Mouse (Mus musculus) gastrocnemius, postnatal 14 days (tissue): Measurements from ENCODE around the gene Supt4a. TPM values are rescaled to one million over a fixed set of nuclear protein-coding genes. Genes with fewer than 3 reads are reported as not detected.

Source experiments
- DNase-seq: peaks from one replicate; pipeline ENCODE4 v3.0.0; 2021; ENCODE audit warnings: mixed read lengths
- intact Hi-C: fragments of 180-260 bp; cut with DNase I; formaldehyde crosslinking; loops from one replicate; pipeline ENCODE4 v1.15.1; 2025; ENCODE audit warnings: low total_unique reads
- long read RNA-seq, 2 experiments: library from polyadenylated mRNA; stranded (forward); transcript quantifications; one replicate each; pipeline ENCODE4 v2.0.0; 2021
- total RNA-seq, 2 experiments: library from RNA; stranded (reverse); gene quantifications; 2 replicates each; pipeline ENCODE4 v1.2.3; 2021

Supt4a gene
- 10 to 100 TPM; 30.8 to 36.4 TPM for total RNA-seq
- long read RNA-seq, experiment 1, transcript Supt4a-201 (5 exons, 706 nt): major isoform, 16 of 18 reads
- long read RNA-seq, experiment 1, partial matches to known transcripts: 1 of 18 reads
- long read RNA-seq, experiment 1, other reads (novel, unspliced or antisense): 1 of 18 reads
- long read RNA-seq, experiment 2, transcript Supt4a-201 (5 exons, 706 nt): major isoform, 18 of 20 reads
- long read RNA-seq, experiment 2, partial matches to known transcripts: 0 of 20 reads
- long read RNA-seq, experiment 2, other reads (novel, unspliced or antisense): 2 of 20 reads

DNA sequence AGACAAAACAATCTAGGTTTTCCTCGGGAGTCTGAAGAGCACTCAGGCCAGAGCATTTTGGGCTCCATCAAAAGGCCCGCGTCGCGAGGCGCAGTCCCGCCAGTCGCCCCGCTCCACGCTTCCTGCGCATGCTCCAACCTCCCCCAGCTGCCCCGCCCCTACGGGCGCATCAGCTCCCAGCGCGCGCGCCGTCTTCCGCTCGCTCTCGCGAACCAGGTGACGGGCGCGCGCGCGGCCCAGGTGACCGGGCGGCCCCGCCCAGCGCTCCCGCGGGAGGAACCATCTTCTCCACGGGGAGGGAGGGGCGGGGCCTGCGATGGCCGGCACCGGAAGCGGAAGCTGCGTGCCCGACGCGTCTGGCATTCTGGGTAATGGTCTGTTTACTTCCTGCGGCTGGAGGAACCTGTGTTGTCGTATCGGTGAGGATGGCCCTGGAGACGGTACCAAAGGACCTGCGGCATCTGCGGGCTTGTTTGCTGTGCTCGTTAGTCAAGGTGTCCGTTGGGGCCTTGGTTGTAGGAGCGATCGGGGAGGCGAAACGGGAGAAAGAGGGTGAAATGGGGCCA is at the start of gene Supt4a:
Supt4a (plus strand) TSS at position 378 of the 566 bp plus-strand sequence.
- peak; percentile 95 for DNase-seq
- intact Hi-C loops: no loop called here

DNA sequence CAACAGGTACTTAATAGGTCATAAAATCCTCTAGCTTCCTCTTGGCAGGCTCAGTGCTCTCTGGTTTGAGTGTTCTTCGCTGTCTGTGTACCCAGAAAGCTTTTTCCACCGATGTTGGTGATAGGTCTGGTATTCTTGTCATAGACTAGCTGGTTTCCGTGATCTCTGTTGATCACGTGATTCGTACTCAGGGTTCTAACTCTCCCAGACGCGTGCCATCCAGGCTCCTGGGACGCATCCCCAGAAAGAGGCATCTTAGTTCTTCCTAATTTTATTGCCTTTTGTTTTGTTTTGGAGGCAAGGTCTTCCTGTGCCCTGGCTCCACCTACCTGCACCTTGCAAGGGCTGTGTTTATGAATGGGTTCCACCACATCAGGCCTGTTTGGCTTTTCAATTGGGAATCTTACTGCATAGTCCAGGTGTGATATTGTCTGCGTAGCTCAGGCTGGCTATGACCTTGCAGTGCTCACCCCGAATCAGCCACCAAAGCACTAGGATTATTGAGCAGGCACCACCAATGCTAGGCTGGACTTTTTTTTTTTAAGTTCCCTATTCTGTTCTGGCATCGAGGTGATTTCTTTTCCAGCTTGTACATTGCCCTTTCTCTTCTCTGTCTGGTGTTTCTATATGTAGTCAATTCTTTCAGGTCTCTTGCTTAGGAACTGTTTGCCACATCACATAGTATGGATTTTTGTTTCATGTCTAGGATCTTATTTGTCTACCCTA is 48.7 kb upstream of the Supt4a start:
- no peak for DNase-seq
- intact Hi-C loops: no loop called here

DNA sequence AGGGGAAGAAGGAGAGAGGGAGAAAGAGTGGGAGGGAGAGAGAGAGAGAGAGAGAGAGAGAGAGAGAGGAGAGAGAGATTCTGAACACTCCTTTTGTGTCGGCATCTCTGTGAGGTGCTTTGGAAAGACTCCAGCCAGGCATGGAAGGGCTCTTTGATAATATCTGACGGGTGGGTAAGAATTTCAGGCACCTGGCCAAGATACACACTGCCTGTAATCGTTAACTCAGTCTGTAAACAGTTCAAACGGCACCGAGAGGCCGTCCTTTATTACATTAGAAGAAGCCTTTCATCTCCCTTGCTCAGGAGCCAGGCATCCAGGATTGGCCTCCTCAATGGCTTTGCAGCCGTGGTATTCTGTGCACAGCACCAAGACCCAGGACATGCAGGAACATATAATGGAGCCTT is 47.9 kb upstream of the Supt4a start:
- no peak for DNase-seq
- intact Hi-C loops: no loop called here

DNA sequence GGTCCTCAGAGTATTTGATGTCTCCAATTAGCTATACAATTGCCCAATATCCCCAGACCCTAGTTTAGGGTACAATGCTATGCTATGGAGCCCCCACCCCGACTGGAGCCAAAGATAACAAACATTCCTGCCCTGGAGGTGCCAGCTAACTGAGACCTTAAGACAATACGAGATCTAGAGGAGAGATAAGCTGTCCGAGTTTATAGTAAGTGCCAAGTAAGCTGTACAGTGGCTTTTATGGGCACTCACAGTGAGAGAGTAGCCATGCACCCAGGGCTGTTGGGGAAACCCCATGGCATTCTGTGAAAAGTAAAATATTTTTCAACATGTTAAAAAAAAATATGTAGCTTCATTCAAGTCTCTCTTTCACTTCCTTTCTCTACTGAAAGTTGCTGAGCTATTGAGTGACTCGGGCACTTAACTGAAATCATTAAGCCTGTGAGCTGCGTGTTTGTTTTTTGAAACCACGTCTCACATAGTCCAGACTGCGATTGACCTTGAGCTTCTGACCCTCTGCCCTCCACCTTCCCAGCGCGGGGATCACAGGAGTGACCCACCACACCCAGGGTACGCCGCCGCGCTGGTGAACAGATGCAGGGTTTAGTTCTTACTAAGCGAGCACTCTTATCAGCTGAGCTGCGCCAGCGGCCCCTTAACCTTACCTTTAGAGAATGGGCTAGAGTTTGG is 47.2 kb upstream of the Supt4a start:
- DNase-seq: no peak
- intact Hi-C loops: no loop called here

DNA sequence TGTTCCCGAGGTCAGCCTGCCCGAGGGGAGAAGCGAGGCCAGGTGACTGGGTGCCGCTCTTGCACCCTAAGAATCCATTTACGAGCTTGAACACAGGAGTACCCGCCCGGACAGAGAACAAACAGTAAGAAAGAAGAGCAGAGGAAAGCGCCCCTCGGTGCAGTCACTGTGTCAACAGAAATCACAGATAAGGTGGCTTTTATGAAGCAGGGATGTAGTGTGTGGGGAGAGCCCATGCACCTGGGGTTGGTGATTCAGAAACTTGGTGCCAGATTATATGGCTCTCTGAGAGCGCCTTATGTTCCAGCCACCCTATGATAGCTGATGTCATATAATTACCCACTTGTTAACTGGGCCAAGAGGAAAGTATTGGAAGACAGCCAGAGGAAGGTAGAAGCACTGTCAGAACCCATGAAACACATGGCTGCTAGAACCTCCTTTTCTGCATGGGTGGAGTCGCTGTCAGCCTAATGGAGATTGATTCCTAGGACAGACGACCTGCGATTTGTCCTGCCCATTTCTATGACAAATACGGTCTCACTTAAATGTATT is 40.1 kb upstream of the Supt4a start:
- intact Hi-C loops: no loop called here
- DNase-seq: no peak

DNA sequence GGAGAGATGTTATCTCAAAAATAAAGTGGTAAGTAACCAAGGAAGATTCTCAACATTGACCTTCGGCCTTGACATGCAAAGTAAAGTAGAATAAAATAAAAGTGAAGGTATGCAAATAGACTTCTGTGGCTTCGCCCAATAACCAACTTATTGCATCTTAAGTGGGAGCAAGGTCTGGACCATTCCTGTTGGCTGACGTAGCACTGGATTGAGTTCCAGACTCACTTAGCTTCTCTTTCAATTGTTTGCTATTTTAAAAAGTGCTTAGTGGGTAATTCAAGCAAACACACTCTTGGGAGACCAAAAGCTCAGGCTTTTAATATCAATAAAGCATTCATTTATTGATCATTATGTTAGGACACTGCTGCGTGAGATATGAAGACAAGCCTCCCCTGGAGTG is 39.2 kb upstream of the Supt4a start:
- DNase-seq: no peak
- intact Hi-C loops: no loop called here

DNA sequence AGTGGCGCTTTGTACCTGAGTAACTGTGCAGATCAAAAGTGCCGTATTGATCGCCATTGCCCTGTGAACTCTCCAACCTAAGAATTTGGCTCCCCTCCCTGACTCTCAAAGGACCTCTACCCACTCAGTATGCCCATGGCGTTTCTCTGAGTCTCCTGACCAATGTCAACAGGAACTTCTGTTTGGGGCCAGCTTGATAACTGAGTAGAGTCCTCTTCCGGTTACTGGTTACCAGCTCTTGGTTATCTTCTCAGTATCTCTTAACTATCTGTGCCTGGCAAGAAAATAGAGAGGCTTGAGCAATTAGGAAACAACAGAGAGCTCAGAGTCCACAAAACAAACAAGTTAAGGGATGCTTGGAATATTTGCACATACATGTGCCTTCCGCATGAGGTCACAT is 36.2 kb upstream of the Supt4a start:
- intact Hi-C loops: no loop called here
- DNase-seq: no peak

DNA sequence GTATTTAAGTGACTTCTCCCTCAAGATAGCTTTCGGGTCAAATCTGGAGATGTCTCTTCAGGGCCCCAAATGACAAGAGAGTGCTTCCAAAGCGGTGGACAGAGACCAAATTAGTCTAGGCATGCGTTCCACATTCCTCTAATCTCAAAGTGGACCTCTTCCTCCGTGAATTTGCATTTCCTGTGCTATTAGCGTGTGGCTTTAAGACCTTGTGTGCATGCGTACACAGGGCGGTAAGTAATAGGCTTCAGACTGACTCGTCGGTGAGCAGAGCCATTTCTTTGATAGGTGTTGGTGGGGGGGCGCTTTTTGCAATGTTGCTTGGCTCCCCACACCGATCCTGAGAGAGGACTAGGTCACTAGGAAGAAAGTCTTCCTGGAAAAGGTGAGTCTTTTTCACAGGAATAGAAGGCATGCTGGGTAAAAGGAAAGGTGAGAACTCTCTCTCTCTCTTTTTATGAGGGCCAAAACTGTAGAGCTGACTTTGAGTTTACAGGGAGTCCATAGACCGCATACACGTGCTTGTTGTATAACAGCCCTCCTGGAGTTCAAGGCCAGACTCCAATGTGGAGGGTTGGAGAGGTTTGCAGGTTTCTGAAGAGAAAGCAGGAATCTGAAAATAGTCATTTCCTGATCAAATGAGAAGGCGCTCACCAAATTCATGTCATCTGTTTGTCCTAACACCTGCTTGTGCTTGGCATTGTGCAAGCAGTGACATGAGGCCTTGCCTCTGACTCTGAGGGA is 35.3 kb upstream of the Supt4a start:
- intact Hi-C loops: no loop called here
- no peak for DNase-seq

DNA sequence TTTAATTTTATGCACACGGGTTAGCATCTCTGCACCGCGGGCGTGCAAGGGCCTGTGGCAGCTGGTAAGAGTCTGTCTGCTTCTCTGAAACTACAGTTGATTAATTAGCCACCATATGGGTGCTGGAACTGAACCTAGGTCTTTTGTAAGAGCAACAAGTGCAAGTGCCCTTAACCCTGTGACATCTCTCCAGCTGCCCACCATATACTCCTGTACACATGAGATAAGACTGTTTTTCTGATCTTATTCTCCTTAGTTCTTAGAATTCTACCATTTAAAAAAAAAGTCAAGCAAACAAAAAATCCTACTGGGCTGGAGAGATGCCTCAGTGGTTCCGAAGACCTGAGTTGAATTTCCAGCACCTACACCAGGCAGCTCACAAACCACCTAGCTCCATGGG is 33.7 kb upstream of the Supt4a start:
- intact Hi-C loops: no loop called here
- DNase-seq: no peak

DNA sequence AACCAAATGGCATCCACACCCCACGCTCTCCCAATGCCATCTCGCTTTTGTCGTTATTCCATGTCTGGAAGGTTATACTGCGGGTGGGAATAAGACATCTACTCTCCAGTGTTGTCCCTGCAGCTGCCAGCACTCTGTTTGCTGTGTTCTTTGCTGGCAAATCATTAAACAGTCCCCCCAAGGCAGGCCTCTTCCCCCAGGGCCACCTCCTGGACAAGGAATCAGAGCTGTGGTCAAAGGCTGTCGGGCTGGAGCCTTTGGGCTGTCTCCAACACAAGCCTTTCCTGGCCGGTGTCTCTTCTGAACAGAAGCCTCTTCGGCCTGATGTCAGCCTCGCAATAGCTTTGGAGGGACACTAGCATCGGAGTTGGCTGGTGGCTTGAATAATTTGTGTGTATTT is 33.1 kb upstream of the Supt4a start:
- no peak for DNase-seq
- intact Hi-C loops: no loop called here

DNA sequence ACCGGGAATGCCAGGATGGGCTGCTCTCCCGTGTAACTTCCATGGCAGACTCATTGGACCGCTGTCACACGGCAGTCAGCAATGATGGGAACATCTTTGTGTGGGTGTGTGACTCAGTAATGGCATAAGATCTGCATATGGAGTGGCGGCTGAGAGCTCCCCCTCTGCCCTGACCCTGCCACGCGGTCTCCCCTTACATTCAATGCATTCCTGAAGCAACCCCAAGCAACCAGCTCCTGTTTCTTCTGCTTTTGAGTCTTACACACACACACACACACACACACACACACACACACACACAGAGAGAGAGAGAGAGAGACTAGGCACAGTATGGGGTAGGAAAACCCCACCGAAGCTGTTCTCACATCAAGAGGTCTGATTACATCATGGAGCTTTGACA is 29.8 kb upstream of the Supt4a start:
- no peak for DNase-seq
- intact Hi-C loops: no loop called here

DNA sequence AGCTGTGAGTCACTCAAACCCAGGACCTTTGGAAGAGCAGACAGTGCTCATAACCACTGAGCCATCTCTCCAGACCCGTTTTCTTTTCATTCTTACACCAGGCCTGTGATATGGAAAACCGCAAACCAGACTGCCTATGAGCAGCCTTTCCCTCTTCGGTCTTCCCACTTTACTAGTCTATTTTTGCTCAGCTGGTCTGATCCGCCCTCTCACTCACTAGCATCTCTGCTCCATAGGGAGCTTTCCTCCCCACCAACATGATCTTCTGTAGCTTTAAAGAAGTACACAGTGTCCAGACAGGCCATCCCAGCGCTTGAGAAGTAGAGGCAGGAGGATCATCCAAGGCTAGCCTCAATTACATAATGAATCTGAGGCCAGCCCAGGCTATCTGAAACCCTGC is 28.4 kb upstream of the Supt4a start:
- intact Hi-C loops: no loop called here

DNA sequence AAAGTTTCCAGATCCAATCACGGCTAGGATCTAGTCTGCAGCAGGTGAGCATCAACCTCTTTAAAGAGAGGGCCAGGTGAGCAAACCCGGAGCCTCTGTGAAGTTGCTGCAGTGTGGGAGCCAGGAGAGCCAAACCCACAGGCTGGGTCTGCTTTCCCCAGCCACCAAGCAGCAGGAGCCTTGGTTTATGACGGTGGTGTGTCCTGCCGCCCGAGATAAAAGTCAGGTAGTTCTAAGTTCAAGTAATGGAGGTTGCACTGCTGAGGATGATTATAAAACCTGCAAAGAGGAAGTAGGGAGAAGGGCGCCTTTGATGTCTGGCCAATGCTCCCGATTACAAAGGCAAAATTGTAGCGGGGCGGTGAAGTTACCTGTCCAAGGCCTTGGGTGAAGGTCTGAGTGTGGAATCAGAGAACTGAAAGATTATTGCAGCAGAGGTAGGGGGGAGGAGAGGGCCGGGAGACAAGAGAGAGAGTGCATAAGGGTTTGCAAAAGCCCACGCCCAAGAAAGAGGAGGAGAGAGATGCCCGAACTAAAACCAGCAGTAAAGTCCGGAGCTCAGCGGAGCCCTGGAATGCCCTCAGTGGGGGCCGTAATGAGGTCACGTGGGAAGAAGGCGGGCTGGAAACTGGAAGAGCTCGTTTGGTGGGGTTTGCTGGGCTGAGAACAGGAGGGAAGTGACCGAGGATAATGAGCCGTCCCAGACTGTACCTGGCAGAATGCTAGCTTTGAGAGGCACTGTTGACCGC is 27.7 kb upstream of the Supt4a start:
- intact Hi-C loops: no loop called here
- DNase-seq: peak; percentile 10

More for the DNA sequence above, 28.4 kb upstream of the Supt4a start:
- no peak for DNase-seq

DNA sequence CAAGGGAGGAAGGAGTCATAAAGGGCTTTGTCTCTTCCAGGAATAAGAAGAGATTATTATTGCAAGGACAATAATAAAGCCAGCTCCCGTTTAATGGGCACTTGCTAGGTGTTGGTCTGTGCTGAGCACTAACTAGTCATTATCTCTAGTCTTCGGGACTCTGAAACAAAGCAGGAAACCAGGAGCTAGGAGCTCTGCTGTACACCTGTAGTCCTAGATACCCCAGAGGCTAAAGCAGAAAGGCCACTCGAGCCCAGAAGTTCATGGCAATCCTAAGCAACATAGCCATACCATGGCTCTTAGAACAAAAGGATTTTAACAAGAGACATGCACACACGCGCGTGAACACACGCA is 27.1 kb upstream of the Supt4a start:
- intact Hi-C loops: no loop called here
- DNase-seq: no peak

DNA sequence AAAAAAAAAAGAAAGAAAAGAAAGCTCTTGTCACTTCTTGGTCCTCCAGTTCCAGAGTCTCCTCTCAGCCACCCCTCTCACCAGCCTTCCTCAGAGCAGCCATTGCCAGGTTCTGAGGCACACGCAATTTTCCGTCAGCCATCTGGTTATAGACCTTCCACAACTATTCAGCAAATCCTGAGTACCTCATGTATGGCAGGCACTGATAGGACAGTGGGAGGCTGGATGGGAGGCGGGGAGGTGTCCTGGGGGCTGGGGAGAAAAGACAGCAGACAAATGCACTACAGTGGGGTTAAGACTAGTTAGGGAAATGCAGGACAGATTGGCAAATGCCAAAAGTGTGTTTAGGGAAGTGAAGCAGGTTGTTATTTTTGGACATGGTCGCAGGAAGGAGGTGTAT is 25.2 kb upstream of the Supt4a start:
- intact Hi-C loops: no loop called here
- DNase-seq: no peak

DNA sequence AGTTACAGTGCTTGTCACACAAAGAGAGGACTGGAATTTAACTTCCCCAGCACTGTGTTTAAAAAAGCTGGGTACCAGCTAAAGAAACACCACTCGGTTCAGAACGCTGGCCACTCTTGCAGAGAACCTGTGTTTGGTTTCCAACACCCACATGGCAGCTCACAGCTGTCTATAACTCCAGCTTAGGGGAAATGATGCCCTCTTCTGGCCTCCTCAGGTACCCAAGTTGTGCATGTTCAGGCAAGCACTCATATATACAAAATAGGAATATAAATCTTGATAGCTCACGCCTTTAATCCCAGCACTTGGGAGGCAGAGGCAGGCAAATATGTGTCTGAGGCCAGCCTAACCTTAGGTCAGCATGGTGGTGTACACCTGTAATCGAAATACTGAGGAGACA is 21.4 kb upstream of the Supt4a start:
- intact Hi-C loops: no loop called here
- no peak for DNase-seq

DNA sequence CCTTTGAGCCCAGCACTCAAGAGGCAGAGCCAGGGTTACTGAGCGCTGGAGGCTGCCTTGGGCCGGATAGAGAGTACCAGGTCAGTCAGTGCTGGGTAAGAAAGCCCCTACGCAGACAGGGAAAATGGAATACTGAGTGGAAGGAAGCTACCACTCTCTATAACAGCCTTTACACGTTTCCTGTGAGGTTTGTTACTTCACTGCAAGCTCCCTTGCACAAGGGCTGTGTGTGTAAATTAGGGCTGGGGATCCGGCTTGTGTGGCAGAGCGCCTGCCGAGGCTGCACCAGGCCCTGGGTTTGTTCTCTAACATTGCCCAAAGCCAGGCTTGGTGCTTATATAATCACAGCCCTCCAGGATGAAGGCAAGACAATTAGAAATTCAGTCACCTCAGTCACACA is 17.8 kb upstream of the Supt4a start:
- no peak for DNase-seq
- intact Hi-C loops: no loop called here

DNA sequence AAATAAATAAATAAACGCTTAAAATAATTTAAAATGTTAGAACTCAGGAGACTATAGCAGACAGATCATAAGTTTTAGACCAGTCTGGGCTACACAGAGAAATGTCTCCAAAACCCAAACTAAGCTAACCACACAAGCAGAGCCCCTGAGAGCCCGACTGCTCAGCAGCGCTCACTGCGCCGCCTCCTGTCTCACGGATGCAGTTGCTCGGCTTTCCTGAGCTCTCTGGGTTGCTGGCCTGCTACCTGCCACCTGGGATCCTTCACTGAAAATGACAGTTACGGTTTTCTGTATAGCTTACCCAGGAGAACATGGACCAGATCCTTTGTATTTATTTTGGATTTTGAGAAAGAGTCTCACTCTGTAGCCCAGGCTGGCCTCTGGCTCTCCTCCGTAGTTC is 17.0 kb upstream of the Supt4a start:
- intact Hi-C loops: no loop called here

DNA sequence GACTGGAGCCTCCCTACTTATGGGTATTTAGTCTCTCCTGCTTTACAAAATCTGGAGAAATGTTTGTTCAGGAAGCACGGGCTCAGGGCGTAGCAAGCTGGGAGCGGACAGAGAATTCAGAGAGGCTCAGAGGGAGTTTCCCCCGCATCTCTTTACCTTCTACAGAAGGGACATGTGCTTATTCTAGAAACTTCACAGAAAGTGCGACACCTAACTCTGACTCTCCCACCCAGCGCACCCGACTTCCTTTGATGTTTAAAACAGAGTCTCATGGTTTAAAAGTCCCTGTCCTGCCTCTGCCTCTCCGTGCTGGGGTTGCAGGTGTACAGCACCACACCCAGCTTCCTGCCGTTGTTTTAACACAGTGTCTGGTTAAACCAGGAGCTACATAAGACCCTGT is 16.5 kb upstream of the Supt4a start:
- intact Hi-C loops: no loop called here
- DNase-seq: no peak

More for the DNA sequence above, 17.0 kb upstream of the Supt4a start:
- DNase-seq: no peak
